Mouse (Mus musculus): Measurements from ENCODE around the gene Kcnj9. TPM values are rescaled to one million over a fixed set of nuclear protein-coding genes. Genes with fewer than 3 reads are reported as not detected.

Gene Kcnj9
- polyA plus RNA-seq, 1 experiment: 0.01 TPM

GRCm38 (mm10) chr1:172281522-172282254 is 47.4 kb downstream of the Kcnj9 start:
- no peak overlapping the region for H3K4me2 ChIP-seq (ENCODE audit: low read depth)
- H3ac ChIP-seq (ENCODE audit: control insufficient read depth, insufficient read length): no peak overlapping the region
- H3K27me3 ChIP-seq (ENCODE audit: control insufficient read depth, insufficient read depth, insufficient read length): no peaks in the 10 kb centered on the region
- H3K79me2 ChIP-seq (ENCODE audit: control insufficient read depth, insufficient read depth): no peaks in the 10 kb centered on the region
- H3K4me3 ChIP-seq: no peak overlapping the region
- TF ChIP-seq SRF (IDR thresholded peaks at IDR 0.05; ENCODE audit: control insufficient read depth, insufficient read length, low read depth) (no peak), MAX (IDR thresholded peaks at IDR 0.05; ENCODE audit: low read depth) (no peak), TCF12 (IDR thresholded peaks at IDR 0.05; ENCODE audit: insufficient read depth, poor library complexity, severe bottlenecking) (no peak), USF1 (IDR thresholded peaks at IDR 0.05; ENCODE audit: low read depth) (no peak), REST (IDR thresholded peaks at IDR 0.05; ENCODE audit: insufficient read depth, insufficient read length) (no peak), POLR2AphosphoS2 (IDR thresholded peaks at IDR 0.05; ENCODE audit: insufficient read length, low read depth) (no peak), E2F4 (IDR thresholded peaks at IDR 0.05; ENCODE audit: insufficient read depth) (no peak), TCF3 (IDR thresholded peaks at IDR 0.05; ENCODE audit: insufficient read length, low read depth) (no peak), POLR2A (IDR thresholded peaks at IDR 0.05; ENCODE audit: insufficient read length, low read depth) (no peak), CEBPB (IDR thresholded peaks at IDR 0.05; ENCODE audit: insufficient read depth, poor library complexity, severe bottlenecking) (no peak), MYOG (IDR thresholded peaks at IDR 0.05; ENCODE audit: control insufficient read depth in 1 of 3, insufficient read depth in 1 of 3, insufficient read length in 2 of 3, low read depth in 2 of 3) (no peak), MYOD1 (IDR thresholded peaks at IDR 0.05; ENCODE audit: control insufficient read depth in 1 of 3, insufficient read length in 2 of 3, low read depth in 2 of 3) (no peak)
- peaks cover 11% of the 10 kb centered on the region for H3K36me3 ChIP-seq (ENCODE audit: control insufficient read depth, insufficient read depth)

- Histone ChIP-seq H3K79me2 (ENCODE audit: control insufficient read depth, insufficient read depth) (no peaks in the 10 kb centered on the region), H3ac (ENCODE audit: control insufficient read depth, insufficient read length) (no peak overlapping the region), H3K27me3 (ENCODE audit: control insufficient read depth, insufficient read depth, insufficient read length) (no peaks in the 10 kb centered on the region), H3K4me2 (ENCODE audit: low read depth) (no peak overlapping the region), H3K4me3 (no peak overlapping the region), H3K36me3 (ENCODE audit: control insufficient read depth, insufficient read depth) (peaks cover 7% of the 10 kb centered on the region)
- no peak for TF ChIP-seq MAX (IDR thresholded peaks at IDR 0.05; ENCODE audit: low read depth)
- no peak for TF ChIP-seq POLR2AphosphoS2 (IDR thresholded peaks at IDR 0.05; ENCODE audit: insufficient read length, low read depth)
- TF ChIP-seq TCF3 (IDR thresholded peaks at IDR 0.05; ENCODE audit: insufficient read length, low read depth): no peak
- no peak for TF ChIP-seq POLR2A (IDR thresholded peaks at IDR 0.05; ENCODE audit: insufficient read length, low read depth)
Observed at GRCm38 (mm10) chr1:172279768-172280509, 49.2 kb downstream of the Kcnj9 start.

GRCm38 (mm10) chr1:172278328-172278727 is 50.8 kb downstream of the Kcnj9 start:
- no peak overlapping the region for H3K4me3 ChIP-seq
- no peaks in the 10 kb centered on the region for H3K27me3 ChIP-seq (ENCODE audit: control insufficient read depth, insufficient read depth, insufficient read length)
- no peak overlapping the region for H3K4me2 ChIP-seq (ENCODE audit: low read depth)
- TF ChIP-seq MYOD1 (IDR thresholded peaks at IDR 0.05; ENCODE audit: control insufficient read depth in 1 of 3, insufficient read length in 2 of 3, low read depth in 2 of 3): no peak
- TF ChIP-seq TCF12 (IDR thresholded peaks at IDR 0.05; ENCODE audit: insufficient read depth, poor library complexity, severe bottlenecking): no peak
- no peak for TF ChIP-seq E2F4 (IDR thresholded peaks at IDR 0.05; ENCODE audit: insufficient read depth)
- no peak for TF ChIP-seq MYOG (IDR thresholded peaks at IDR 0.05; ENCODE audit: control insufficient read depth in 1 of 3, insufficient read depth in 1 of 3, insufficient read length in 2 of 3, low read depth in 2 of 3)
- TF ChIP-seq MAX (IDR thresholded peaks at IDR 0.05; ENCODE audit: low read depth): no peak
- TF ChIP-seq SRF (IDR thresholded peaks at IDR 0.05; ENCODE audit: control insufficient read depth, insufficient read length, low read depth): no peak
- no peak for TF ChIP-seq POLR2AphosphoS2 (IDR thresholded peaks at IDR 0.05; ENCODE audit: insufficient read length, low read depth)
- no peak for TF ChIP-seq CEBPB (IDR thresholded peaks at IDR 0.05; ENCODE audit: insufficient read depth, poor library complexity, severe bottlenecking)
- TF ChIP-seq POLR2A (IDR thresholded peaks at IDR 0.05; ENCODE audit: insufficient read length, low read depth): no peak
- TF ChIP-seq REST (IDR thresholded peaks at IDR 0.05; ENCODE audit: insufficient read depth, insufficient read length): no peak
- no peak for TF ChIP-seq TCF3 (IDR thresholded peaks at IDR 0.05; ENCODE audit: insufficient read length, low read depth)
- no peak for TF ChIP-seq USF1 (IDR thresholded peaks at IDR 0.05; ENCODE audit: low read depth)
- no peak overlapping the region for H3ac ChIP-seq (ENCODE audit: control insufficient read depth, insufficient read length)
- no peaks in the 10 kb centered on the region for H3K79me2 ChIP-seq (ENCODE audit: control insufficient read depth, insufficient read depth)
- H3K36me3 ChIP-seq (ENCODE audit: control insufficient read depth, insufficient read depth): peaks cover 4% of the 10 kb centered on the region

- H3ac ChIP-seq (ENCODE audit: control insufficient read depth, insufficient read length): no peak overlapping the region
- H3K27me3 ChIP-seq (ENCODE audit: control insufficient read depth, insufficient read depth, insufficient read length): no peaks in the 10 kb centered on the region
- TF ChIP-seq MAX (IDR thresholded peaks at IDR 0.05; ENCODE audit: low read depth): no peak
- TF ChIP-seq TCF3 (IDR thresholded peaks at IDR 0.05; ENCODE audit: insufficient read length, low read depth): no peak
- TF ChIP-seq MYOG (IDR thresholded peaks at IDR 0.05; ENCODE audit: control insufficient read depth in 1 of 3, insufficient read depth in 1 of 3, insufficient read length in 2 of 3, low read depth in 2 of 3): no peak
- no peak for TF ChIP-seq MYOD1 (IDR thresholded peaks at IDR 0.05; ENCODE audit: control insufficient read depth in 1 of 3, insufficient read length in 2 of 3, low read depth in 2 of 3)
- no peak for TF ChIP-seq E2F4 (IDR thresholded peaks at IDR 0.05; ENCODE audit: insufficient read depth)
- no peak for TF ChIP-seq POLR2AphosphoS2 (IDR thresholded peaks at IDR 0.05; ENCODE audit: insufficient read length, low read depth)
- no peak for TF ChIP-seq REST (IDR thresholded peaks at IDR 0.05; ENCODE audit: insufficient read depth, insufficient read length)
- TF ChIP-seq CEBPB (IDR thresholded peaks at IDR 0.05; ENCODE audit: insufficient read depth, poor library complexity, severe bottlenecking): no peak
- no peak for TF ChIP-seq POLR2A (IDR thresholded peaks at IDR 0.05; ENCODE audit: insufficient read length, low read depth)
- no peak for TF ChIP-seq TCF12 (IDR thresholded peaks at IDR 0.05; ENCODE audit: insufficient read depth, poor library complexity, severe bottlenecking)
- TF ChIP-seq SRF (IDR thresholded peaks at IDR 0.05; ENCODE audit: control insufficient read depth, insufficient read length, low read depth): no peak
- TF ChIP-seq USF1 (IDR thresholded peaks at IDR 0.05; ENCODE audit: low read depth): no peak
- H3K4me2 ChIP-seq (ENCODE audit: low read depth): no peak overlapping the region
- no peak overlapping the region for H3K4me3 ChIP-seq
- H3K36me3 ChIP-seq (ENCODE audit: control insufficient read depth, insufficient read depth): peaks cover 3% of the 10 kb centered on the region
- H3K79me2 ChIP-seq (ENCODE audit: control insufficient read depth, insufficient read depth): no peaks in the 10 kb centered on the region
Observed at GRCm38 (mm10) chr1:172277172-172277571, 51.9 kb downstream of the Kcnj9 start.

Measured in myocyte (in vitro differentiated cells).